ENCODE assay signal across 8 mouse cellular contexts in genomic region chr19:8892829-8893766, GRCm38 (mm10). TPM values are rescaled to one million over a fixed set of nuclear protein-coding genes. Genes with fewer than 3 reads are reported as not detected.
DNase-seq lines count a peak whose midpoint lies in the region; ATAC-seq lines count a peak whose summit lies in the region.

Ints5 (plus strand) TSS chr19:8893005.

- H3K4me1 ChIP-seq in hindbrain, embryonic 13.5 days (replicated peaks): peaks cover 48% of the 10 kb centered on the region

- peak; percentile 34 for ATAC-seq in hindbrain, embryonic 13.5 days (ENCODE audit: low FRiP score)

- peak within 1 kb of the TSS; percentile 79 for H3K4me3 ChIP-seq in hindbrain, embryonic 13.5 days

- H3K27ac ChIP-seq in hindbrain, embryonic 13.5 days: peak within 1 kb of the TSS; percentile 89

- no peaks in the 10 kb centered on the region for H3K9me3 ChIP-seq in hindbrain, embryonic 13.5 days

- 2% methylated on average over 54 of the region's 54 CpGs for WGBS in hindbrain, embryonic 13.5 days

- H3K9ac ChIP-seq in hindbrain, embryonic 13.5 days: peak within 1 kb of the TSS; percentile 91

- peak; percentile 94 for DNase-seq in R1 (ENCODE audit: low read depth, low spot score)
- DNase-seq in cerebellum, postnatal 14 days: peak; percentile 90
- peak; percentile 63 to 83 for DNase-seq in frontal cortex, postnatal 25 days (ENCODE audit: low spot score in 2 of 2)
- DNase-seq in layer of hippocampus, postnatal 25 days (ENCODE audit: extremely low spot score in 1 of 2, low spot score in 1 of 2): peak; percentile 79 to 87
- DNase-seq in lung, postnatal 25 days (ENCODE audit: low spot score): peak; percentile 88
- DNase-seq in retina, adult 2 months (ENCODE audit: low read depth, low spot score): peak; percentile 82
- peak; percentile 87 for DNase-seq in thymus, postnatal 25 days

- H3K36me3 ChIP-seq in hindbrain, embryonic 13.5 days: peaks cover 31% of the 10 kb centered on the region

- H3K4me2 ChIP-seq in hindbrain, embryonic 13.5 days: peak within 1 kb of the TSS; percentile 96

- H3K27me3 ChIP-seq in hindbrain, embryonic 13.5 days: no peaks in the 10 kb centered on the region

RNA-seq across cellular contexts. Expression of gene Ints5, which starts in this region (rescaled TPM):
- polyA plus RNA-seq in hindbrain, embryonic 13.5 days (2015; fragmentation: Nextera tagmentation; extraction: Ambion mirVana): 34.3 and 34.6 TPM in 2 replicates
- 10 to 100 TPM; 26.1 to 27.0 TPM for total RNA-seq in layer of hippocampus, postnatal 25 days (2021)

Comparison
In these comparisons a context has a peak if more than half of its experiments do, and no peak if none do; other contexts are left out.
1. Peak in every context shown above with its lines: DNase-seq, ATAC-seq, H3K4me3 ChIP-seq and H3K27ac ChIP-seq.